Mouse (Mus musculus) cerebellum, adult 2 months (tissue): Measurements from ENCODE around the gene Ino80. TPM values are rescaled to one million over a fixed set of nuclear protein-coding genes. Genes with fewer than 3 reads are reported as not detected.

ENCODE experiments used
- DNase-seq, 2 experiments: peaks; one replicate each; pipeline ENCODE4 v3.0.0; 2021
- H3K27ac ChIP-seq: fragments of 200-500 bp; 2 replicates; pipeline ENCODE4 v1.5.1; 2012; ENCODE audit warnings: low read length, control low read depth, inconsistent platforms; ENCODE audit not compliant: insufficient read depth
- H3K27me3 ChIP-seq: fragments of 200-500 bp; 2 replicates; pipeline ENCODE4 v1.6.1; 2012; ENCODE audit warnings: inconsistent platforms, mild to moderate bottlenecking, low read length, moderate library complexity; ENCODE audit not compliant: control insufficient read depth, insufficient read depth
- H3K4me1 ChIP-seq: fragments of 200-500 bp; 2 replicates; pipeline ENCODE4 v1.6.1; 2011; ENCODE audit warnings: low read length; ENCODE audit not compliant: control insufficient read depth, insufficient read depth
- H3K4me3 ChIP-seq: fragments of 200-500 bp; replicated peaks from 2 replicates; pipeline ENCODE3; 2011; ENCODE audit warnings: mild to moderate bottlenecking, low read depth, low read length, control low read depth; ENCODE audit not compliant: insufficient read depth
- CTCF ChIP-seq: fragments of 200-500 bp; IDR thresholded peaks from 2 replicates; pipeline ENCODE4 v1.5.1; 2011; ENCODE audit warnings: low read depth, mild to moderate bottlenecking, control low read depth, low read length, moderate library complexity, borderline replicate concordance; ENCODE audit not compliant: insufficient read depth
- POLR2A ChIP-seq: fragments of 200-500 bp; IDR thresholded peaks from 2 replicates; pipeline ENCODE4 v1.6.1; 2011; ENCODE audit warnings: low read length, control low read depth, borderline replicate concordance; ENCODE audit not compliant: insufficient read depth
- WGBS: fragments of 180-500 bp; shearing (Covaris S2); methylation state at CpG from one replicate; pipeline ENCODE4 v1.1.7; 2018; 5-methylcytosine and 5-hydroxymethylcytosine counted together
- polyA plus RNA-seq: library from polyadenylated mRNA; depleted of rRNA; stranded (reverse); fragments of >200 nt; gene quantifications from 2 replicates; pipeline ENCODE4 v1.2.3, GENCODE M21; 2012

The Ino80 gene
- polyA plus RNA-seq, 1 experiment, result 17.3 TPM

GRCm38 (mm10) chr2:119413819-119414218 lies 63.7 kb downstream of the Ino80 start:
- 0% methylated on average over 1 of the region's 1 CpGs for WGBS
- no peak for TF ChIP-seq POLR2A
- TF ChIP-seq CTCF, result peak; percentile 70
- H3K4me1 ChIP-seq, result peaks cover 2% of the 10 kb centered on the region; the same call in 1 of the 2 replicates
- no peak overlapping the region for H3K27ac ChIP-seq
- no peaks in the 10 kb centered on the region for H3K27me3 ChIP-seq
- no peak overlapping the region for H3K4me3 ChIP-seq
- DNase-seq, result peak; percentile 31 to 68

- no peak overlapping the region for H3K27ac ChIP-seq
- TF ChIP-seq CTCF (no peak), POLR2A (no peak)
- DNase-seq, result no peak
- no peak overlapping the region for H3K4me3 ChIP-seq
- 75% methylated on average over 2 of the region's 2 CpGs for WGBS
- peaks cover 2% of the 10 kb centered on the region; the same call in 1 of the 2 replicates for H3K4me1 ChIP-seq
- H3K27me3 ChIP-seq, result no peaks in the 10 kb centered on the region
Observed at GRCm38 (mm10) chr2:119411674-119412073, 65.8 kb downstream of the Ino80 start.

GRCm38 (mm10) chr2:119411016-119411415 lies 66.5 kb downstream of the Ino80 start:
- H3K4me1 ChIP-seq, result peaks cover 2% of the 10 kb centered on the region; the same call in 1 of the 2 replicates
- H3K4me3 ChIP-seq, result no peak overlapping the region
- no peak overlapping the region; the same call in 1 of the 2 replicates for H3K27ac ChIP-seq
- TF ChIP-seq POLR2A (no peak), CTCF (no peak)
- WGBS, result 86% methylated on average over 5 of the region's 5 CpGs
- H3K27me3 ChIP-seq, result no peaks in the 10 kb centered on the region
- no peak for DNase-seq

- peaks cover 2% of the 10 kb centered on the region; the same call in 1 of the 2 replicates for H3K4me1 ChIP-seq
- no peak overlapping the region for H3K4me3 ChIP-seq
- no peak for DNase-seq
- no peak overlapping the region for H3K27ac ChIP-seq
- no peak for TF ChIP-seq POLR2A
- no peak for TF ChIP-seq CTCF
- no peaks in the 10 kb centered on the region for H3K27me3 ChIP-seq
Observed at GRCm38 (mm10) chr2:119408733-119409132, 68.8 kb downstream of the Ino80 start.

GRCm38 (mm10) chr2:119408278-119408677 lies 69.2 kb downstream of the Ino80 start:
- TF ChIP-seq CTCF (no peak), POLR2A (no peak)
- no peak for DNase-seq
- Histone ChIP-seq H3K4me1 (no peaks in the 10 kb centered on the region), H3K27me3 (no peaks in the 10 kb centered on the region), H3K4me3 (no peak overlapping the region), H3K27ac (no peak overlapping the region)
- 36% methylated on average over 8 of the region's 8 CpGs for WGBS

- Histone ChIP-seq H3K4me1 (no peaks in the 10 kb centered on the region), H3K27me3 (no peaks in the 10 kb centered on the region), H3K27ac (no peak overlapping the region), H3K4me3 (no peak overlapping the region)
- TF ChIP-seq CTCF (no peak), POLR2A (no peak)
- DNase-seq, result no peak
Observed at GRCm38 (mm10) chr2:119399313-119399712, 78.2 kb downstream of the Ino80 start.

- TF ChIP-seq POLR2A (no peak), CTCF (no peak)
- Histone ChIP-seq H3K4me1 (no peaks in the 10 kb centered on the region), H3K27me3 (no peaks in the 10 kb centered on the region), H3K27ac (no peak overlapping the region), H3K4me3 (no peak overlapping the region)
- WGBS, result 74% methylated on average over 1 of the region's 1 CpGs
- DNase-seq, result no peak
Observed at GRCm38 (mm10) chr2:119398665-119399064, 78.8 kb downstream of the Ino80 start.

- Histone ChIP-seq H3K27me3 (no peaks in the 10 kb centered on the region), H3K4me1 (no peaks in the 10 kb centered on the region), H3K27ac (no peak overlapping the region), H3K4me3 (no peak overlapping the region)
- WGBS, result 77% methylated on average over 5 of the region's 5 CpGs
- TF ChIP-seq CTCF (peak; percentile 11; the same call in 1 of the 2 replicates), POLR2A (no peak)
- no peak for DNase-seq
Observed at GRCm38 (mm10) chr2:119398252-119398651, 79.2 kb downstream of the Ino80 start.
